Mouse (Mus musculus): Measurements from ENCODE around the gene Rps15a. TPM values are rescaled to one million over a fixed set of nuclear protein-coding genes. Genes with fewer than 3 reads are reported as not detected.

Rps15a gene
- total and polyA plus RNA-seq, 3 experiments: 774 to 3,118 (median 2,996) TPM

DNA sequence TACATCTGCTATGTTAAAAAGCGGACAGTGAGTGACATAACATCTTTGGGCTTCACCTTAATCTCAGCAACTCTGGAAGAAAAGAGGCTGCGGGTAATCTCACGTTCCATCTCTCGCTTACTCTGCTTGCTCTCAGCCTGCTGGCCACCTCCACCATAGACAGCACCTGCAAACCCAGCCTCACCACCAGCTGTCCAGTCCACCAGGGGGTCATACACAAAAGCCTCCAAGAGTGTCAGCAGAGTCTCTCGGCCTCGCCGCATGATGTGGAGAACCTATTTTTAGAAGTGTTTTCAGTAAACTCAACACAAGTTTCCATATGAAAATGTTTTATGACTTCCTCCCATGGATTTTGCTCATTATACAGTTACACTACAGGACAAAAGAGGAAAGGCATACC, 40.5 kb upstream of the Rps15a start:
- H3K36me3 ChIP-seq (replicated peaks in 1 of 2; ENCODE audit: control insufficient read depth in 1 of 2, insufficient read depth in 1 of 2, low read length in 1 of 2): peaks cover 56 to 88% of the 10 kb centered on the region in 2 experiments
- no peak overlapping the region for H3K4me2 ChIP-seq (ENCODE audit: insufficient read depth, low read depth, poor library complexity, severe bottlenecking)
- H3K27me3 ChIP-seq (replicated peaks): no peaks in the 10 kb centered on the region
- H3K4me1 ChIP-seq (ENCODE audit: control insufficient read depth in 1 of 2, insufficient read depth in 2 of 2): no peaks in the 10 kb centered on the region
- H3K9me3 ChIP-seq (replicated peaks; ENCODE audit: low read length): no peaks in the 10 kb centered on the region
- in situ Hi-C loops (cut with MboI; ENCODE audit: low pct_ligation_motif_present, low pct_unique_long_range_greater_than_20kb, low sequenced_read_pairs) (no loop called here), dilution Hi-C loops (cut with MboI; ENCODE audit: extremely low pct_ligation_motif_present, extremely low pct_unique_long_range_greater_than_20kb, low sequenced_read_pairs) (no loop called here)
- no peak overlapping the region for H3K4me3 ChIP-seq (replicated peaks in 1 of 3; ENCODE audit: low read depth in 2 of 3, low read length in 2 of 3, poor library complexity in 1 of 3)
- no peak for DNase-seq (ENCODE audit: extremely low read depth)
- TF ChIP-seq JUND (conservative IDR thresholded peaks at IDR 0.05; ENCODE audit: low read depth, low read length) (no peak), ZKSCAN1 (IDR thresholded peaks at IDR 0.05; ENCODE audit: borderline replicate concordance, low read depth, low read length) (no peak), JUN (IDR thresholded peaks at IDR 0.05; ENCODE audit: insufficient read depth, low read depth, low read length) (no peak), TBP (conservative IDR thresholded peaks at IDR 0.05; ENCODE audit: low read depth, low read length) (no peak), UBTF (IDR thresholded peaks at IDR 0.05; ENCODE audit: low read depth, low read length) (no peak), SMC3 (IDR thresholded peaks at IDR 0.05; ENCODE audit: low read depth, low read length) (no peak), USF1 (IDR thresholded peaks at IDR 0.05; ENCODE audit: low read depth, low read length) (no peak), GABPA (IDR thresholded peaks at IDR 0.05; ENCODE audit: insufficient replicate concordance, low read depth, low read length) (no peak), MXI1 (IDR thresholded peaks at IDR 0.05; ENCODE audit: low read depth, low read length) (no peak), SIN3A (IDR thresholded peaks at IDR 0.05; ENCODE audit: low read length) (no peak), RCOR1 (conservative IDR thresholded peaks at IDR 0.05; ENCODE audit: low read depth, low read length) (no peak), MYC (IDR thresholded peaks at IDR 0.05; ENCODE audit: low read depth, low read length) (no peak), IRF4 (IDR thresholded peaks at IDR 0.05; ENCODE audit: low read depth, low read length) (no peak), MAZ (IDR thresholded peaks at IDR 0.05; ENCODE audit: low read depth, low read length) (no peak), ZNF384 (IDR thresholded peaks at IDR 0.05; ENCODE audit: low read depth, low read length) (no peak), TCF12 (IDR thresholded peaks at IDR 0.05; ENCODE audit: low read depth, low read length) (no peak), EP300 (IDR thresholded peaks at IDR 0.05; ENCODE audit: low read length) (no peak), ZC3H11A (IDR thresholded peaks at IDR 0.05; ENCODE audit: low read depth, low read length) (no peak)
- H3K27ac ChIP-seq (ENCODE audit: insufficient read depth, low read depth): no peak overlapping the region
- H3K79me2 ChIP-seq (replicated peaks; ENCODE audit: control insufficient read depth, extremely low read depth, insufficient read depth, poor library complexity, severe bottlenecking): no peaks in the 10 kb centered on the region
- H3K9ac ChIP-seq (ENCODE audit: insufficient read depth, low read depth): no peak overlapping the region

DNA sequence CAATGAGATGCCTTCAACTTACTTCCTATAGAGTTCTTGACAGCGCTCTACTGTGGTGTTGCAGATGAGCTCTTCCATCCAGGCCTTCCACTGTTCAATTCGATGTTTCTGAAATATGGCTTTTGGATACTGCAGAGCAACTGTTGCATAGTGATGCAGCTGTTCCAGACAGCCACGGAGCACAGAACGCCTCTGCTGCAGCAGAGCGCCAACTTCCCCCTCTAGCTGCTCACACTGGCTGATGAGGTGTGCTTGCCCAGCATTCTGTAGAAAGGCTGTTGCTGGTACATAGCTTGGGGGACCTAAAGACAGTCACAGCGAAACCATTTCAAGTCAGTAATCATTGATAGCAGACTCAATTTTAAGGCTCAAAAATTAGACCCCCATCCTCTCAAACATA, 38.2 kb upstream of the Rps15a start:
- no peak overlapping the region for H3K9ac ChIP-seq (ENCODE audit: insufficient read depth, low read depth)
- H3K4me1 ChIP-seq (ENCODE audit: control insufficient read depth in 1 of 2, insufficient read depth in 2 of 2): no peaks in the 10 kb centered on the region
- TF ChIP-seq MXI1 (IDR thresholded peaks at IDR 0.05; ENCODE audit: low read depth, low read length) (no peak), SIN3A (IDR thresholded peaks at IDR 0.05; ENCODE audit: low read length) (no peak), CHD2 (IDR thresholded peaks at IDR 0.05; ENCODE audit: low read length) (no peak), CTCF (conservative IDR thresholded peaks at IDR 0.05 in 1 of 2, IDR thresholded peaks at IDR 0.05 in 1 of 2; ENCODE audit: low read depth in 2 of 2, low read length in 2 of 2) (no peak), E2F4 (IDR thresholded peaks at IDR 0.05; ENCODE audit: insufficient replicate concordance, low read depth, low read length) (no peak), SMC3 (IDR thresholded peaks at IDR 0.05; ENCODE audit: low read depth, low read length) (no peak), MAFK (IDR thresholded peaks at IDR 0.05; ENCODE audit: insufficient replicate concordance, low read length) (no peak)
- in situ Hi-C loops (cut with MboI; ENCODE audit: low pct_ligation_motif_present, low pct_unique_long_range_greater_than_20kb, low sequenced_read_pairs): no loop called here
- no peak overlapping the region for H3K4me3 ChIP-seq (replicated peaks in 1 of 3; ENCODE audit: low read depth in 2 of 3, low read length in 2 of 3, poor library complexity in 1 of 3)
- DNase-seq (ENCODE audit: extremely low read depth): no peak
- no peak overlapping the region for H3K27ac ChIP-seq (ENCODE audit: insufficient read depth, low read depth)
- H3K9me3 ChIP-seq (replicated peaks; ENCODE audit: low read length): no peaks in the 10 kb centered on the region
- no peaks in the 10 kb centered on the region for H3K79me2 ChIP-seq (replicated peaks; ENCODE audit: control insufficient read depth, extremely low read depth, insufficient read depth, poor library complexity, severe bottlenecking)
- H3K27me3 ChIP-seq (replicated peaks): no peaks in the 10 kb centered on the region
- H3K4me2 ChIP-seq (ENCODE audit: insufficient read depth, low read depth, poor library complexity, severe bottlenecking): no peak overlapping the region
- H3K36me3 ChIP-seq (replicated peaks in 1 of 2; ENCODE audit: control insufficient read depth in 1 of 2, insufficient read depth in 1 of 2, low read length in 1 of 2): peaks cover 53 to 86% of the 10 kb centered on the region in 2 experiments
- dilution Hi-C loops (cut with MboI; ENCODE audit: extremely low pct_ligation_motif_present, extremely low pct_unique_long_range_greater_than_20kb, low sequenced_read_pairs): no loop called here
